Comparison of ENCODE assay signal across 13 mouse cellular contexts in the genomic region with DNA sequence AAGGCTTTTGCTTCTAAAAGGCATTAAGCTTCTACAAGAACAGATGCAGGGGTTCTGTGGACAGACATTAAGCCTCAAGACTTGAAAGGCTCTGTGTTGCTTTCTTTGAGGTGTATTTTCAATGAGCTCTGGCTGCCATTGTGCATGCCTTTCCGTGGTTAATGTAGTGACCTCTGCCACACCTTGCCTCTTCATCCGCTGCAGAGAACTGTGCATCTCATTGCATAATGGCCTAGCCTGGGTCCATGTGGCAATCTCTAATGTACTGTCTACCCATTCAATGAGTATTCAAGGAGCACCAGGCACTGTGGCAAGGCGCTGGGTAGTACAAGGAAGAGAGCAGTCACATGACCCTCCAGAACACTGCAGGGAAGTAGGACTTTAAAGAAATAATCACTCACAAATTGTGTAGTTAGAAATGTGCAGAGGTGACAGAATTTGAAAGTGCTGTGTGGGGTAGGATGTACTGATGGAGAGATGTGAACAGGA.
DNase-seq lines count a peak whose midpoint lies in the region; ATAC-seq and TF ChIP-seq lines count a peak whose summit lies in the region.
"Had no signal": no experiment of that assay in that cellular context is flagged by ENCODE, and none has a peak within 500 bp of the region (broad histone marks: within the 10 kb centered on the region; RNA-seq: fewer than 3 reads in every experiment).

No protein-coding gene starts in this region.

- no peak overlapping the region for H3K4me3 ChIP-seq in lung, embryonic 14.5 days (ENCODE audit: low read depth, low read length)
- H3K4me3 ChIP-seq in forebrain, embryonic 11.5 days (ENCODE audit: low read depth, low read length): no peak overlapping the region
- H3K4me3 ChIP-seq in midbrain, embryonic 14.5 days (replicated peaks; ENCODE audit: low read depth, low read length): no peak overlapping the region
- H3K4me3 ChIP-seq: gastrocnemius, adult 2 months; heart, embryonic 12.5 days; liver, embryonic 12.5 days had no signal

- no peak overlapping the region for H3K9ac ChIP-seq in lung, embryonic 14.5 days
- no peak overlapping the region for H3K9ac ChIP-seq in forebrain, embryonic 11.5 days (ENCODE audit: low read length)
- no peak overlapping the region for H3K9ac ChIP-seq in midbrain, embryonic 14.5 days (replicated peaks; ENCODE audit: low read length)
- H3K9ac ChIP-seq: heart, embryonic 12.5 days; liver, embryonic 12.5 days had no signal

- TF ChIP-seq CTCF in lung, embryonic 14.5 days (IDR thresholded peaks at IDR 0.05; ENCODE audit: low read depth): no peak

- ATAC-seq in lung, embryonic 14.5 days (ENCODE audit: insufficient read depth): no peak
- peak; percentile 71 for ATAC-seq in forebrain, embryonic 11.5 days (replicated peaks; ENCODE audit: low FRiP score)
- ATAC-seq in granulocyte monocyte progenitor cell, adult 5-6 weeks (replicated peaks; ENCODE audit: poor library complexity, severe bottlenecking): peak; percentile 96
- ATAC-seq in midbrain, embryonic 14.5 days (ENCODE audit: low FRiP score, low TSS enrichment): 0 out of 2 replicates have a peak, but pooled peaks have one; percentile 31
- ATAC-seq: inflammation-experienced regulatory T-cells, adult 6 months; liver, embryonic 12.5 days had no signal

- DNase-seq in lung, embryonic 14.5 days: no peak
- DNase-seq in lung, postnatal 14 days: no peak
- peak; percentile 59 for DNase-seq in forebrain, embryonic 11.5 days (ENCODE audit: low spot score)
- DNase-seq in midbrain, embryonic 14.5 days: peak; percentile 49
- no peak for DNase-seq in gastrocnemius, adult 8-10 months (ENCODE audit: low spot score in 2 of 2)
- no peak for DNase-seq in adrenal gland, postnatal 36 days
- no peak for DNase-seq in left cerebral cortex, postnatal 14 days (ENCODE audit: low spot score in 2 of 2)
- DNase-seq: adrenal gland, postnatal 10 days; gastrocnemius, adult 2 months had no signal

- H3K36me3 ChIP-seq in lung, embryonic 14.5 days (ENCODE audit: insufficient read depth): no peaks in the 10 kb centered on the region
- H3K36me3 ChIP-seq in forebrain, embryonic 11.5 days (ENCODE audit: control insufficient read depth, insufficient read depth, low read length): no peaks in the 10 kb centered on the region
- H3K36me3 ChIP-seq in midbrain, embryonic 14.5 days (ENCODE audit: control insufficient read depth, insufficient read depth, low read length): no peaks in the 10 kb centered on the region
- H3K36me3 ChIP-seq: heart, embryonic 12.5 days; liver, embryonic 12.5 days had no signal

- 67% methylated on average over 3 of the region's 3 CpGs for WGBS in lung, embryonic 14.5 days
- WGBS in forebrain, embryonic 11.5 days: 43% methylated on average over 3 of the region's 3 CpGs
- 31% methylated on average over 3 of the region's 3 CpGs for WGBS in midbrain, embryonic 14.5 days

- H3K27me3 ChIP-seq in lung, embryonic 14.5 days (ENCODE audit: insufficient read depth, low read length): no peaks in the 10 kb centered on the region
- H3K27me3 ChIP-seq in forebrain, embryonic 11.5 days (ENCODE audit: control insufficient read depth, insufficient read depth, low read length): no peaks in the 10 kb centered on the region
- no peaks in the 10 kb centered on the region for H3K27me3 ChIP-seq in midbrain, embryonic 14.5 days (ENCODE audit: control insufficient read depth, insufficient read depth, low read length)
- H3K27me3 ChIP-seq: heart, embryonic 12.5 days; liver, embryonic 12.5 days had no signal

- peaks cover 4% of the 10 kb centered on the region for H3K4me1 ChIP-seq in lung, embryonic 14.5 days (ENCODE audit: insufficient read depth)
- H3K4me1 ChIP-seq in forebrain, embryonic 11.5 days (replicated peaks; ENCODE audit: control insufficient read depth, insufficient read depth, low read length): peaks cover 11% of the 10 kb centered on the region
- peaks cover 33% of the 10 kb centered on the region for H3K4me1 ChIP-seq in midbrain, embryonic 14.5 days (ENCODE audit: control insufficient read depth, insufficient read depth, low read length)

- H3K27ac ChIP-seq in lung, embryonic 14.5 days (ENCODE audit: low read depth): 0 out of 2 replicates have a peak overlapping the region, but pooled peaks have one; percentile 22
- H3K27ac ChIP-seq in forebrain, embryonic 11.5 days (ENCODE audit: low read depth, low read length): peak overlapping the region; percentile 57; the same call in 1 of the 2 replicates
- H3K27ac ChIP-seq in midbrain, embryonic 14.5 days (replicated peaks; ENCODE audit: low read depth, low read length): peak overlapping the region; percentile 72
- H3K27ac ChIP-seq: gastrocnemius, adult 2 months; liver, embryonic 12.5 days had no signal

- intact Hi-C loops in left cerebral cortex, postnatal 14 days (cut with DNase I): no loop called here

- H3K9me3 ChIP-seq in lung, embryonic 14.5 days (ENCODE audit: low read depth, low read length): no peaks in the 10 kb centered on the region
- H3K9me3 ChIP-seq in forebrain, embryonic 11.5 days (ENCODE audit: control insufficient read depth, low read length): no peaks in the 10 kb centered on the region
- H3K9me3 ChIP-seq in midbrain, embryonic 14.5 days (ENCODE audit: control insufficient read depth, low read length): no peaks in the 10 kb centered on the region
- H3K9me3 ChIP-seq: heart, embryonic 12.5 days; liver, embryonic 12.5 days had no signal

- no peak overlapping the region for H3K4me2 ChIP-seq in lung, embryonic 14.5 days
- H3K4me2 ChIP-seq in forebrain, embryonic 11.5 days (ENCODE audit: low read depth, low read length, severe bottlenecking): no peak overlapping the region
- H3K4me2 ChIP-seq in midbrain, embryonic 14.5 days (ENCODE audit: low read length): no peak overlapping the region
- H3K4me2 ChIP-seq: heart, embryonic 12.5 days; liver, embryonic 12.5 days had no signal

Comparison
In these comparisons a context has a peak if more than half of its experiments do, and no peak if none do; other contexts are left out.
1. DNase-seq: peak in forebrain, embryonic 11.5 days (single experiment) and midbrain, embryonic 14.5 days (single experiment); none in lung, embryonic 14.5 days (single experiment), lung, postnatal 14 days (single experiment), gastrocnemius, adult 8-10 months (0 of 2), adrenal gland, postnatal 36 days (0 of 2) and left cerebral cortex, postnatal 14 days (0 of 2).
2. H3K27ac ChIP-seq: peak in every context shown above with its lines; median percentile 72 in midbrain, embryonic 14.5 days; 57 in forebrain, embryonic 11.5 days; 22 in lung, embryonic 14.5 days.